Mouse (Mus musculus) neural tube, embryonic 15.5 days (tissue): ENCODE measurements around the gene Dmc1. TPM values are rescaled to one million over a fixed set of nuclear protein-coding genes. Genes with fewer than 3 reads are reported as not detected.

ENCODE experiments used
- ATAC-seq: fragments of 200-750 bp; cut with Nextera tagmentation; 2 replicates; pipeline ENCODE4 v1.8.0; 2017; ENCODE audit warnings: mild to moderate bottlenecking, moderate TSS enrichment, moderate library complexity; ENCODE audit not compliant: low FRiP score
- H3K27ac ChIP-seq: fragments of 300-500 bp; sonication (generic); replicated peaks from 2 replicates; pipeline ENCODE4 v1.5.1; 2015; ENCODE audit warnings: mild to moderate bottlenecking, inconsistent platforms
- H3K27me3 ChIP-seq: fragments of 300-500 bp; sonication (generic); replicated peaks from 2 replicates; pipeline ENCODE4 v1.6.1; 2015; ENCODE audit warnings: inconsistent platforms
- H3K36me3 ChIP-seq: fragments of 300-500 bp; sonication (generic); 2 replicates; pipeline ENCODE4 v1.6.1; 2015; ENCODE audit warnings: inconsistent platforms
- H3K4me1 ChIP-seq: fragments of 300-500 bp; sonication (generic); 2 replicates; pipeline ENCODE4 v1.6.1; 2015; ENCODE audit warnings: inconsistent platforms
- H3K4me2 ChIP-seq: fragments of 300-500 bp; sonication (generic); 2 replicates; pipeline ENCODE4 v1.6.1; 2015; ENCODE audit warnings: inconsistent platforms, mild to moderate bottlenecking, moderate library complexity
- H3K4me3 ChIP-seq: fragments of 300-500 bp; sonication (generic); replicated peaks from 2 replicates; pipeline ENCODE4 v1.5.1; 2015; ENCODE audit warnings: mild to moderate bottlenecking, inconsistent platforms
- H3K9ac ChIP-seq: fragments of 300-500 bp; sonication (generic); replicated peaks from 2 replicates; pipeline ENCODE4 v1.6.1; 2015; ENCODE audit warnings: mild to moderate bottlenecking, inconsistent platforms
- H3K9me3 ChIP-seq: fragments of 300-500 bp; sonication (generic); replicated peaks from 2 replicates; pipeline ENCODE4 v1.6.1; 2016; ENCODE audit warnings: inconsistent platforms
- WGBS: fragments of 180-500 bp; shearing (Covaris S2); methylation state at CpG from one replicate; pipeline ENCODE4 v1.1.7; 2015; ENCODE audit warnings: mixed read lengths; 5-methylcytosine and 5-hydroxymethylcytosine counted together
- polyA plus RNA-seq: library from polyadenylated mRNA; unstranded; fragments of >200 nt; fragmentation: Nextera tagmentation; extraction: Ambion mirVana; gene quantifications from 2 replicates; pipeline ENCODE4 v1.2.1, GENCODE M21; 2015

Dmc1 gene
- 1.0 and 1.8 TPM in 2 replicates for polyA plus RNA-seq

DNA sequence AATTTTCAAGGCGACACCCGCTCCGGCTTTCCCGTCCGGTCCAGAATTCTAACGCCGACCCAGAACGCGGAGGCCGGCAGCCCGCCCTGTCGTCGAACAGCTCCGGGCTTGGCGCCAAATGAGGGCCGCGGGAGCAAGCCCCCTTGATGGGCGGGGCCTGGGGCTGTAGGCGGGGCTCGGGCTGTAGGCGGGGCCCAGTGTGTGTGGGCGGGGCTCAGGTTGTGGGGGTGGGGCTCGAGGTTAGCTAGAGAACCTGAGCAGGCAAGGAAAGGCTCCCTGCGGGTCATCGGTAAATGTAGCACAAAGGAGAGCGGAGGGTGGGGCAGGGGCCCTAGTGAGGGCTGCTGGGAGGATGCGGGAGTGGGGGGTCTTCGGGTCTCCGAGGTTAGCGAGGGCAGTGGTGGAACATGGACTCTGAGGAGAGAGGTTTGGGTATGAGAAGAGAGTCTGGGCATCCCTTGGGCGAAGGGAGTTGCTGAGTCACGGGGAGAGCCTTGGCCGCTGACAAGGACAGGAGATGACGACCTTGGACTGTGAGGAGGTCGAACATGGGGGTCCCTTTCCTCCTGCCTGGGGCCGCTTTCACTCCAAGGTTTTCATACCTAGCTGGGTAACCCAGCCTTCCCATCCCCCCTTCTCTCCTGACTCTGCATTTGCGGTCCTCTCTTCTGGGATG lies at the start of gene Dmc1:
Gene Dmc1 (minus strand): TSS at position 120 of the 676 bp plus-strand sequence.
- 12% methylated on average over 36 of the region's 37 CpGs for WGBS
- ATAC-seq: no peak
- H3K4me2 ChIP-seq: peak within 1 kb of the TSS; percentile 57
- H3K9me3 ChIP-seq: no peaks in the 10 kb centered on the region
- H3K27ac ChIP-seq: no peak within 1 kb of the TSS
- 0 out of 2 replicates have a peak, but pooled peaks cover 2% of the 10 kb centered on the region for H3K27me3 ChIP-seq
- H3K36me3 ChIP-seq: no peaks in the 10 kb centered on the region
- peak within 1 kb of the TSS; percentile 37; the same call in 1 of the 2 replicates for H3K9ac ChIP-seq
- peaks cover 13% of the 10 kb centered on the region for H3K4me1 ChIP-seq
- peak within 1 kb of the TSS; percentile 32 for H3K4me3 ChIP-seq

DNA sequence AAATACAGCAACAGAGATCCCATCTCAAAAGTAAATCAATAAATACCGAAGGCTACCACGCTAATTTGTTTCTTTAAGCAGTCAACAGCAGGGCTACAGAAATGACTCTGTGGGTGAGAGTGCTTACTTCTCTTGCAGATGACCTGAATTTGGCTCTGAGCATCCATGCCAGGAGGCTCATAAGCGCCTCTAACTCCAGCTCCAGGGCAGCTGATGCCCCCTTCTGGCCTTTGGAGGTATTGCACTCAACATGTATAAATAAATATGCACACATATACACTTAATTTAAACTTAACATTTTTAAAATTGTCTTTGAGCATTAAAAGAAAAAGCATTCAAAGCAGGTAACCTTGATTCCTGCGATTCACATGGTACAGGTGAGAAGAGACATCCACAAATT lies 46.6 kb upstream of the Dmc1 start:
- Histone ChIP-seq H3K9me3 (no peaks in the 10 kb centered on the region), H3K4me3 (no peak overlapping the region), H3K4me1 (peaks cover 1% of the 10 kb centered on the region; the same call in 1 of the 2 replicates), H3K4me2 (no peak overlapping the region), H3K27me3 (no peaks in the 10 kb centered on the region), H3K36me3 (peaks cover 27% of the 10 kb centered on the region), H3K27ac (no peak overlapping the region), H3K9ac (no peak overlapping the region)
- 78% methylated on average over 4 of the region's 4 CpGs for WGBS
- ATAC-seq: no peak

DNA sequence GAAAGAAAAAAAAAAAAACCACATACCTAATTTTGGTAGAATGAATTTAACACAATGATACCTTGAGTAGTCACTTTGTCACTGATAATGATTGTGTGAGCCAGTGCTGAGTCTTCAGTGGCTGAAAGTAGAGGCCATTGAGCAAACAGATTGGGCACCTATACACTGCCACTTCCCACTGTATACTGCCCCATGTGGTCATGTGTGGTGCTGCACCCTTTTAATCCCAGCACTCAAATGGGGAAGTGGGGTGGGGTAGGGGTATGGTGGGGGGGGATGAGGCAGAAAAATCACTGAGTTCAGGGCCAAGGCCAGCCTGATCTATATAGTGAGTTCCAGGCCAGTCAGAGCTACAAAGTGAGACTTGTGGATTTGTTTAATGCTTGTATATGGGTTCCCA lies 45.7 kb upstream of the Dmc1 start:
- no peak overlapping the region for H3K4me3 ChIP-seq
- peaks cover 28% of the 10 kb centered on the region for H3K36me3 ChIP-seq
- no peak overlapping the region for H3K27ac ChIP-seq
- H3K27me3 ChIP-seq: no peaks in the 10 kb centered on the region
- no peak for ATAC-seq
- H3K4me2 ChIP-seq: no peak overlapping the region
- no peaks in the 10 kb centered on the region for H3K9me3 ChIP-seq
- no peak overlapping the region for H3K9ac ChIP-seq
- H3K4me1 ChIP-seq: no peaks in the 10 kb centered on the region

DNA sequence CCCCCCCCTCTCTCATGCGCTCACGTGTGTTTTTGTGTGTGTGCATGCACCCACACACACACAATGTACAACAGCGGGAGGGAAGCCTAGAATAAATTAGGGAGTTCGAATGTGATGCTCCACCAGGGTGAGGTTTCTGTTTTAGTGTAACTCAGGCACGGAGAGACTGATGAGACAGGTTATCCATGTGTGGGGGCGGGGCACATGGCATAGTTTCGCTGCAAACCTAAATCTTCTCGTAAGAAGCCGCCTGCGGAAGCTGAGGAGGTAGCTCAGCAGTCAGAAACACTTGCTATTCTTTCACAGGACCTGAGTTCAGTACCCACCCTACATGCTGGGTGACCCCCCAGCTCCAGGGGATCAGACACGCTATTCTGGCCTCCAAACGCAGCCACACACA lies 43.2 kb upstream of the Dmc1 start:
- Histone ChIP-seq H3K4me2 (no peak overlapping the region), H3K36me3 (peaks cover 36% of the 10 kb centered on the region), H3K4me1 (no peaks in the 10 kb centered on the region), H3K27ac (no peak overlapping the region), H3K9me3 (no peaks in the 10 kb centered on the region), H3K27me3 (no peaks in the 10 kb centered on the region), H3K4me3 (no peak overlapping the region), H3K9ac (no peak overlapping the region)
- 93% methylated on average over 12 of the region's 12 CpGs for WGBS
- no peak for ATAC-seq

DNA sequence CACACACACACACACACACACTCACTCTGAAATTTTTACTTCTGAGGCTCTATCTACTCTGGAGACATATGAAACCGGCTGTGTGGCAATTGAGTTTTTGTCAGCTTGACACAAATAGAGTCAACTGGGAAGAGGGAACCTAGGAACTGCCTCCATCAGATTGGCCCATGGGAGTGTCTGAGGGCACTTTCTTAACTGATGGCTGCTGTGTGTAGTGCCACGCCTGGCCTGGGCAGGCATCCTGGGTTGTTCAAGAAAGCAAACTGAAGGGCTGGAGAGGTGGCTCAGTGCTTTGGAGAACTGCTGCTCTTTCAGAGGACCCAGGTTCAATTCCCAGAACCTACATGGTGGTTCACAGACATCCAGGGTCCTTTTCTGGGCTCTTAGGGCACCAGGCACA lies 40.6 kb upstream of the Dmc1 start:
- Histone ChIP-seq H3K9ac (no peak overlapping the region), H3K4me2 (no peak overlapping the region), H3K27ac (no peak overlapping the region), H3K4me3 (no peak overlapping the region), H3K36me3 (peaks cover 58% of the 10 kb centered on the region), H3K9me3 (no peaks in the 10 kb centered on the region), H3K27me3 (no peaks in the 10 kb centered on the region), H3K4me1 (no peaks in the 10 kb centered on the region)
- ATAC-seq: no peak
- WGBS: 79% methylated on average over 2 of the region's 2 CpGs

DNA sequence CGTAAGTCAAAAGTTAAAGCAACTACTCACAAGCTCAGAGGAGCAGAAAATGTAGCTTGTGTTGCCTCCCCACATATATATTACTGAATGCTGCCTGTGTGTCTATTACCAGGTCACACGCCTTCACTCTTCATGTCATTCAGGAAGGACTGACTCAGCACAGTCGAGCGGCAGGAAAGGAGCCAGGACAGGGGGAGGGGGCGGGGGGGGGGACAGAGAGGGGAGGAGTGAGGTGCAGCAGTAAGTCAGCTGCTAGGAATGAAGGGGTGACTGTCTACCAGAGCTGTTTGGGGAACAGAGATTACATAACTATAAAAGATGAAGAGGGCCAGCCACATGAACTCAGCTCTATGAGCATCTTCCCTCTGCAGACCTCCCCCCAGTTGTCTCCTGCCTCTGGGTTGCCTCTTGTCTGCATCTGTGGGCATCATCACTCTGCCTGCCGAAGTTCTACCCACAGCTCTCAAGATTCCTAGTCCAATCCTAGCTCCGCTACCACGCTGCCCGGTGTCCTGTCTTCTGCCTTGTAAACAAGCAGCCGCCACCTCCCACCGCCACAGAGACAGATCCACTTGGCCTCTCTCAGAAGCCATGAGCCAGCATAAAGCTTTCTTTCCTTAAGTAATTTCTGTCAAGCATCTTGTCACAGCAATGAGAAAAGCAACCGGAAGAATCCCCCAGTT lies 36.4 kb upstream of the Dmc1 start:
- no peaks in the 10 kb centered on the region for H3K27me3 ChIP-seq
- H3K4me1 ChIP-seq: no peaks in the 10 kb centered on the region
- no peak overlapping the region for H3K27ac ChIP-seq
- H3K36me3 ChIP-seq: peaks cover 57% of the 10 kb centered on the region
- H3K4me3 ChIP-seq: no peak overlapping the region
- no peaks in the 10 kb centered on the region for H3K9me3 ChIP-seq
- no peak overlapping the region for H3K9ac ChIP-seq
- WGBS: 88% methylated on average over 12 of the region's 12 CpGs
- ATAC-seq: no peak
- H3K4me2 ChIP-seq: no peak overlapping the region

DNA sequence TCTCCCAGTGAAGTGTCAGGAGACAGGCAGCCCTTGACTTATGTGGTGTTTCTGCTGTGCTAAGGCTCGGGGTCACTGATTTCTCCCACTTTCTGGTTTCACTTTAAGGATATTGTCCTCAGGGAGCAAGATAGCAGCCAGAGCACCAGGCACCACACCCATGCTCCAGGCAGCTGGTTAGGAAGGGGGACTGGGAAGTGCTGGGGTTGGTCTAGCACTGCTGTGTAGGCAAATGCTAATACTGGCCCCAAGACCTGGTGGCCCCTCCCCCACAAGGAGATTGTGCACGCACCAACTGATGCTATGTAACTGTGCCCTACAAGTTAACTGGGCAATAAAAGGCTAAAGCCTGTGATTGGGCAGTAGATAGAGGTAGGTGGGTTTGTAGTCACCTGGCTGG lies 25.6 kb upstream of the Dmc1 start:
- H3K4me2 ChIP-seq: no peak overlapping the region
- no peaks in the 10 kb centered on the region for H3K27me3 ChIP-seq
- H3K4me1 ChIP-seq: no peaks in the 10 kb centered on the region
- H3K9ac ChIP-seq: no peak overlapping the region
- peaks cover 86% of the 10 kb centered on the region for H3K36me3 ChIP-seq
- H3K4me3 ChIP-seq: no peak overlapping the region
- no peak for ATAC-seq
- H3K9me3 ChIP-seq: no peaks in the 10 kb centered on the region
- H3K27ac ChIP-seq: no peak overlapping the region
- 75% methylated on average over 2 of the region's 2 CpGs for WGBS

DNA sequence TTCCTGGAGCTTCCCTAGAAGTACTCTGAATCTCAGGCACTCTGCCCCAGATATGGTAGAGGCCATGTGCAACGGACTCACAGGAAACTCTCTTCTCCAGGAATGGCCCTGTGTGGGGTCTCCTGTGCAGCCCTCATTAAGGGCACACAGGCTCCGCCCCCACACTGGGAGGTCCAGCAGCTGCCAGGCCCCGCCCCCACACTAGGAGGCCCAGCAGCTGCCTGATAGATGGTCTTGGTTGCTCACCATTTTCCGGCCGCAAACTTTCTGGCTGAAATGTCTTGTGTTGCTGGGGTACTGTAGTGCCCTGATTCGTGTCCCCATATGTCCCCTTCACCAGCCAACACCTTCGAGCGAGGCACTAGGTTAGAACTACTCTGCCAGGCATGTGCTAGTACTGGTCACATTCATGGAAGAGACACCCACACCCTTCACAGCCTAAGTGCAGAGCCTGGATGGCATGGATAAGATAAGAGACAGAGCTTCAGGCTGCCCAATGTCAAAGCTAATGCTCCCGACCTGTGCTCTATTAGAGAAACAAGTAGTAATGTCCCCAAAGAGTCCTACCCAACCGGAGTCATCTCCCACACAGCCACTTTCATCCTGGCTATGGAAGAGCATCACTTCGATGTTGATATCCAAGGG lies 15.0 kb upstream of the Dmc1 start:
- Histone ChIP-seq H3K27ac (no peak overlapping the region), H3K4me3 (no peak overlapping the region), H3K4me1 (no peaks in the 10 kb centered on the region), H3K9ac (no peak overlapping the region), H3K4me2 (no peak overlapping the region), H3K27me3 (no peaks in the 10 kb centered on the region), H3K9me3 (no peaks in the 10 kb centered on the region), H3K36me3 (peaks cover 77% of the 10 kb centered on the region)
- 83% methylated on average over 11 of the region's 11 CpGs for WGBS
- no peak for ATAC-seq

DNA sequence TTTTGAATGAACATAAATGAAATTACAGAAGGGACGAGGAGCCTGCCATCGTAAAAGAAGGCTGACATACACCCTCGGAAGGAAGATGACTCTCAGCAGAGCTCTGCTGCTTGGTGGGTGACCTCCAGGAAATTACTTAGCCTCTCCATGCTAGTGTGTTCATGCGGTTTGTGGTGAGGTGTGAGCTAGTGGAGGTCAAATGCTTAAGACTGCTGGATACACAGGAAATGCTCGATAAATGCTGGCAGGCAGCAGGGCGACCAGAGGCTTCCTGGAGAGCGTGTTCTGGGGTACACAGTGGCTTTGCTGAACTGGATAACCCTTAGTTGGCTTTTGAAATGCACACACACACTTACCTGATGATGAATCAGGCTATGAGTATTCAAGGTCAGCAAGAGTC lies 13.5 kb upstream of the Dmc1 start:
- Histone ChIP-seq H3K4me3 (no peak overlapping the region), H3K4me2 (no peak overlapping the region), H3K27me3 (no peaks in the 10 kb centered on the region), H3K27ac (no peak overlapping the region), H3K36me3 (peaks cover 68% of the 10 kb centered on the region), H3K9me3 (no peaks in the 10 kb centered on the region), H3K9ac (no peak overlapping the region), H3K4me1 (no peaks in the 10 kb centered on the region)
- WGBS: 84% methylated on average over 7 of the region's 7 CpGs
- ATAC-seq: no peak

DNA sequence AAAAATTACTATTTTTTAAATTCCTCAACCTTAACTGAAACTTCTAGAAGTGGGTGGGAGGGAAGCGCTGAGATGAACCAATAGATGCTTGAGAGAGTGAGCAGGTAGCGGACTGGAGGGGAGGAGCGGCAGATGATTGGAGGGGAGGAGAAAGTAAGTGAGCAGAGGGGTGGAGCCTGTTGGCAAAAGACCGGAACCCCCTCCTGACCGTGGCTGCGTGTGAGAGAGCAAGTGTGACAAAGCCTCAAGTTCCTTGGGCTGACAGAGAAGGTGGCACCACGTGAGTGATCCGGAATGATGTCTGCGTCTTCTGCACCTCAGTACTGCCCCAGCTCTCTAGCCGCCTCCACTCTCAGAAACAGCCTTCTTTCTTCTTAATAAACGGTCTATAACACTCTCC lies 12.2 kb upstream of the Dmc1 start:
- Histone ChIP-seq H3K4me2 (no peak overlapping the region), H3K27me3 (no peaks in the 10 kb centered on the region), H3K4me3 (no peak overlapping the region), H3K36me3 (peaks cover 69% of the 10 kb centered on the region), H3K27ac (no peak overlapping the region), H3K9me3 (no peaks in the 10 kb centered on the region), H3K9ac (no peak overlapping the region), H3K4me1 (no peaks in the 10 kb centered on the region)
- WGBS: 89% methylated on average over 11 of the region's 11 CpGs
- ATAC-seq: no peak

DNA sequence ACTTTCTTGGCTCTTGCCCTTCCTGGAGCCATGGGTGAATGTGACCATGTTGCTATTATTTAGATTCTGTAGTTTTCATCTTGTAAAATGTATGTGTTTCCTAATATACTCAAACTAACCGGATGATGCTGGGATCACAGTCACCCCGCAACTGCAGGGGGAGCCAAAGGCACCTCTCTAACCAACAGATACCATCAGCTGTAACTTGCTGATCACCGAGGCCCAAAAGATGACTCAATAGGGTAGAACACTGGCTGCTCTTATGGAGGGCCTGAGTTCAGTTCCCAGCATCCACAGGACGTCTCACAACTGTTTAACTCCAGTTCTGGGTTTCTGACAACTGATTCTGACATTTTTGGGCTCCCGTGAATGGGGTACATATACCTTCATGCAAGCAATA lies 11.8 kb upstream of the Dmc1 start:
- ATAC-seq: no peak
- Histone ChIP-seq H3K27ac (no peak overlapping the region), H3K9ac (no peak overlapping the region), H3K4me2 (no peak overlapping the region), H3K27me3 (no peaks in the 10 kb centered on the region), H3K4me3 (no peak overlapping the region), H3K9me3 (no peaks in the 10 kb centered on the region), H3K4me1 (no peaks in the 10 kb centered on the region), H3K36me3 (peaks cover 65% of the 10 kb centered on the region)
- WGBS: 90% methylated on average over 5 of the region's 5 CpGs

DNA sequence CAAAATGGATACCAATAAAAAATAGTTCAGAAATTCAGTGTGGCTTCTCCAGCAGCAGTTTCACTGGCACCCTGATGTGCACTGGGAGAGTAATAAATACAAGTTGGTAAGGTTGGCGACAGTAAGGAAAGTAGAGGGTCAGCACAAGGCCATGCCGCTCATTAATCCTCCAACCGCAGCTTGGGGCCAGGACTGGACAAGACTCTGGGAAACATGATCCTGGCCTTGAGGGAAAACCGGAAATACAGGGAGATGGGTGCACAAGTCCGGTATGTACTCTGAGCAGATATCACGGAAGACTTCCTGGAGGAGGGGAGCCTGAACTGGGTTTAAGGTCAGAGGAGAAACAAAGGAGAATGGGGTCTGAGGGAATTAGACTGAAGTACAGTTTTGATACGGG lies 10.6 kb upstream of the Dmc1 start:
- Histone ChIP-seq H3K4me1 (no peaks in the 10 kb centered on the region), H3K4me2 (no peak overlapping the region), H3K4me3 (no peak overlapping the region), H3K9ac (no peak overlapping the region), H3K27me3 (no peaks in the 10 kb centered on the region), H3K27ac (no peak overlapping the region), H3K36me3 (peaks cover 63% of the 10 kb centered on the region), H3K9me3 (no peaks in the 10 kb centered on the region)
- ATAC-seq: no peak
- WGBS: 86% methylated on average over 7 of the region's 7 CpGs
